Mouse (Mus musculus) hindbrain, embryonic 14.5 days (tissue): ENCODE measurements around the gene Nadk2. TPM values are rescaled to one million over a fixed set of nuclear protein-coding genes. Genes with fewer than 3 reads are reported as not detected.
A peak's percentile ranks its signal among the peaks of the same experiment; 100 is the strongest.

Experiments
- ATAC-seq: fragments of 200-750 bp; cut with Nextera tagmentation; 2 replicates; pipeline ENCODE4 v1.8.0; 2017; ENCODE audit warnings: moderate number of reproducible peaks, mild to moderate bottlenecking, moderate TSS enrichment, moderate library complexity; ENCODE audit not compliant: low FRiP score
- DNase-seq: peaks from one replicate; pipeline ENCODE4 v3.0.0-alpha.2; 2015; ENCODE audit warnings: low spot score
- H3K27ac ChIP-seq: fragments of 300-500 bp; sonication (generic); 2 replicates; pipeline ENCODE4 v1.5.1; 2014; ENCODE audit warnings: mild to moderate bottlenecking, moderate library complexity
- H3K27me3 ChIP-seq: fragments of 300-500 bp; sonication (generic); 2 replicates; pipeline ENCODE4 v1.6.1; 2014; ENCODE audit warnings: mild to moderate bottlenecking, low read length, mixed read lengths; ENCODE audit not compliant: control insufficient read depth, insufficient read depth
- H3K36me3 ChIP-seq: fragments of 300-500 bp; sonication (generic); replicated peaks from 2 replicates; pipeline ENCODE4 v1.6.1; 2014; ENCODE audit not compliant: control insufficient read depth, insufficient read depth
- H3K4me1 ChIP-seq: fragments of 300-500 bp; sonication (generic); replicated peaks from 2 replicates; pipeline ENCODE4 v1.6.1; 2014; ENCODE audit warnings: antibody characterized with exemption, low read length, mixed read lengths; ENCODE audit not compliant: control insufficient read depth, insufficient read depth
- H3K4me2 ChIP-seq: fragments of 300-500 bp; sonication (generic); replicated peaks from 2 replicates; pipeline ENCODE4 v1.6.1; 2014; ENCODE audit warnings: mild to moderate bottlenecking, moderate library complexity
- H3K4me3 ChIP-seq: fragments of 300-500 bp; sonication (generic); replicated peaks from 2 replicates; pipeline ENCODE4 v1.5.1; 2014; ENCODE audit warnings: mild to moderate bottlenecking, low read length
- H3K9ac ChIP-seq: fragments of 300-500 bp; sonication (generic); 2 replicates; pipeline ENCODE4 v1.6.1; 2014
- H3K9me3 ChIP-seq: fragments of 300-500 bp; sonication (generic); 2 replicates; pipeline ENCODE4 v1.6.1; 2016; ENCODE audit warnings: low read length; ENCODE audit not compliant: control insufficient read depth
- WGBS: fragments of 180-500 bp; shearing (Covaris S2); extraction: QIAGEN DNeasy Blood & Tissue Kit; methylation state at CpG from one replicate; pipeline ENCODE4 v1.1.7; 2014; 5-methylcytosine and 5-hydroxymethylcytosine counted together
- polyA plus RNA-seq: library from polyadenylated mRNA; unstranded; fragments of >200 nt; fragmentation: Nextera tagmentation; extraction: Ambion mirVana; gene quantifications from 2 replicates; pipeline ENCODE4 v1.2.1, GENCODE M21; 2014

Nadk2 gene
- polyA plus RNA-seq, result 37.8 and 38.4 TPM in 2 replicates

- ATAC-seq (peak; percentile 99), DNase-seq (peak; percentile 96)
- Histone ChIP-seq H3K4me3 (peak within 1 kb of the TSS; percentile 83), H3K27ac (peak within 1 kb of the TSS; percentile 88), H3K9me3 (no peaks in the 10 kb centered on the region), H3K4me1 (peaks cover 26% of the 10 kb centered on the region), H3K36me3 (no peaks in the 10 kb centered on the region), H3K27me3 (no peaks in the 10 kb centered on the region), H3K9ac (peak within 1 kb of the TSS; percentile 79), H3K4me2 (peak within 1 kb of the TSS; percentile 61)
- WGBS, result under 1% methylated on average over 45 of the region's 54 CpGs
Observed at GRCm38 (mm10) chr15:9070912-9071555, at the start of gene Nadk2. Gene Nadk2 (plus strand): TSS chr15:9071260.

DNA sequence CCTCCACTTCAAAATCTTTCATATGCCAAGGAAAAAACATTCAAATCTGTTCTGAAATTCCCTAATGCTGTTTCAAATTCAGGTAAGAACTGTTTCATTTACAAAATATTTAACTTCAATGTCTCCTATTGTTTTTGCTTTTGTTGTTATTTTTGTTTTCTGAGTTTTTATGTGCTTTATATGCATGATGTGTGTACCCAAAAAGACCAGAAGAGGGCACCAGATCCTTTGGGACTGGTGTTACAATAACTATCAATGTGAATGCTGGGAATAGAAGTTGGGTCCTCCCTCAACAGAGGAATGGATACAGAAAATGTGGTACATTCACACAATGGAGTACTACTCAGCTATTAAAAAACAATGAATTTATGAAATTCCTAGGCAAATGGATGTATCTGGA is 15.4 kb upstream of the Nadk2 start:
- H3K27me3 ChIP-seq, result no peaks in the 10 kb centered on the region
- no peak for ATAC-seq
- no peaks in the 10 kb centered on the region for H3K9me3 ChIP-seq
- DNase-seq, result no peak
- H3K4me2 ChIP-seq, result no peak overlapping the region
- no peaks in the 10 kb centered on the region for H3K36me3 ChIP-seq
- no peaks in the 10 kb centered on the region for H3K4me1 ChIP-seq
- no peak overlapping the region for H3K4me3 ChIP-seq
- no peak overlapping the region for H3K27ac ChIP-seq
- H3K9ac ChIP-seq, result no peak overlapping the region

GRCm38 (mm10) chr15:9059856-9060255 is 11.2 kb upstream of the Nadk2 start:
- H3K27ac ChIP-seq, result no peak overlapping the region
- no peak for ATAC-seq
- no peaks in the 10 kb centered on the region for H3K9me3 ChIP-seq
- WGBS, result 88% methylated on average over 2 of the region's 2 CpGs
- no peak for DNase-seq
- no peak overlapping the region for H3K9ac ChIP-seq
- H3K4me1 ChIP-seq, result no peaks in the 10 kb centered on the region
- H3K4me2 ChIP-seq, result no peak overlapping the region
- no peak overlapping the region for H3K4me3 ChIP-seq
- no peaks in the 10 kb centered on the region for H3K27me3 ChIP-seq
- H3K36me3 ChIP-seq, result no peaks in the 10 kb centered on the region

DNA sequence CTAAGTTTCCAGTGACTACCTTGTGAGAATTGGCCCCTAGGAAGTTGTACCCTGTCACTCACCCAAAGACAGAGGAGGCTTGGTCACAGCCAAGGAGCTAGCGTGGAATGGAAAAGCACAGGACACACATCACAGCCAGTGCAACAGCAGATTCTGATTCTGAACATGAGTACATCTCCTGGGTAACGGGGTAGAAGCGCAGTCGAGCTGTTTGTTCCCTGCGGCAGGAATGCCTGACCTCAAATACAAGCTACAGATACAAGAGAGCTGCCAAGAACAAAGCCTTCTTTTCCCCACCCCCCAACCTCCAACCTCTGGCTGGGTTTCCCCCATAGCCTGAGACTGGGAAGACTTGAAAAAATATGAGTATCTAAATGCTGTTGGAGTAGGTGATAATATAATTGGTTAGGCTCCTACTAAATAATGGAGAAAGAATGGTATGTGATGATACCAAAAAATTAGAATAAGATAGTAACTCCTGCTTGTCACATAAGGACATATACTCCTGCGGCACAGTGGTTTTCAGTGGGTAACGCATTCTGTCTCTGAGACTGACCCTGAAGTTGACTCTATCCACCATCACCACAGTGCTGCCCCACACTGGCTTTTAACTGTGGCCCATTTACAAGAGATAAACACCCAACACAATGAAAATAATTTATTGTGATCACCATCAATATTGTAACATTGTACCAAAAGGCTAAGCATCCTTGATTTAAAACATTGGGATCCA is 9.7 kb upstream of the Nadk2 start:
- no peaks in the 10 kb centered on the region for H3K36me3 ChIP-seq
- 30% methylated on average over 7 of the region's 7 CpGs for WGBS
- H3K4me2 ChIP-seq, result no peak overlapping the region
- no peak overlapping the region for H3K9ac ChIP-seq
- H3K4me1 ChIP-seq, result no peaks in the 10 kb centered on the region
- H3K27me3 ChIP-seq, result no peaks in the 10 kb centered on the region
- H3K4me3 ChIP-seq, result no peak overlapping the region
- H3K9me3 ChIP-seq, result no peaks in the 10 kb centered on the region
- peak; percentile 91 for ATAC-seq
- DNase-seq, result no peak
- no peak overlapping the region for H3K27ac ChIP-seq

GRCm38 (mm10) chr15:9068881-9069280 is 2.2 kb upstream of the Nadk2 start:
- Histone ChIP-seq H3K36me3 (no peaks in the 10 kb centered on the region), H3K4me3 (no peak overlapping the region), H3K4me1 (peaks cover 20% of the 10 kb centered on the region), H3K9ac (no peak overlapping the region), H3K27ac (no peak overlapping the region), H3K9me3 (no peaks in the 10 kb centered on the region), H3K4me2 (no peak overlapping the region), H3K27me3 (no peaks in the 10 kb centered on the region)
- DNase-seq, result no peak
- ATAC-seq, result no peak
- WGBS, result 92% methylated on average over 4 of the region's 4 CpGs

GRCm38 (mm10) chr15:9070353-9070752 is 707 bp upstream of the Nadk2 start:
- Histone ChIP-seq H3K4me3 (peak overlapping the region; percentile 83), H3K4me2 (peak overlapping the region; percentile 61), H3K4me1 (peaks cover 26% of the 10 kb centered on the region), H3K36me3 (no peaks in the 10 kb centered on the region), H3K9ac (peak overlapping the region; percentile 79), H3K27ac (peak overlapping the region; percentile 27; the same call in 1 of the 2 replicates), H3K9me3 (no peaks in the 10 kb centered on the region), H3K27me3 (no peaks in the 10 kb centered on the region)
- DNase-seq (no peak), ATAC-seq (no peak)
- WGBS, result 1% methylated on average over 3 of the region's 3 CpGs

DNA sequence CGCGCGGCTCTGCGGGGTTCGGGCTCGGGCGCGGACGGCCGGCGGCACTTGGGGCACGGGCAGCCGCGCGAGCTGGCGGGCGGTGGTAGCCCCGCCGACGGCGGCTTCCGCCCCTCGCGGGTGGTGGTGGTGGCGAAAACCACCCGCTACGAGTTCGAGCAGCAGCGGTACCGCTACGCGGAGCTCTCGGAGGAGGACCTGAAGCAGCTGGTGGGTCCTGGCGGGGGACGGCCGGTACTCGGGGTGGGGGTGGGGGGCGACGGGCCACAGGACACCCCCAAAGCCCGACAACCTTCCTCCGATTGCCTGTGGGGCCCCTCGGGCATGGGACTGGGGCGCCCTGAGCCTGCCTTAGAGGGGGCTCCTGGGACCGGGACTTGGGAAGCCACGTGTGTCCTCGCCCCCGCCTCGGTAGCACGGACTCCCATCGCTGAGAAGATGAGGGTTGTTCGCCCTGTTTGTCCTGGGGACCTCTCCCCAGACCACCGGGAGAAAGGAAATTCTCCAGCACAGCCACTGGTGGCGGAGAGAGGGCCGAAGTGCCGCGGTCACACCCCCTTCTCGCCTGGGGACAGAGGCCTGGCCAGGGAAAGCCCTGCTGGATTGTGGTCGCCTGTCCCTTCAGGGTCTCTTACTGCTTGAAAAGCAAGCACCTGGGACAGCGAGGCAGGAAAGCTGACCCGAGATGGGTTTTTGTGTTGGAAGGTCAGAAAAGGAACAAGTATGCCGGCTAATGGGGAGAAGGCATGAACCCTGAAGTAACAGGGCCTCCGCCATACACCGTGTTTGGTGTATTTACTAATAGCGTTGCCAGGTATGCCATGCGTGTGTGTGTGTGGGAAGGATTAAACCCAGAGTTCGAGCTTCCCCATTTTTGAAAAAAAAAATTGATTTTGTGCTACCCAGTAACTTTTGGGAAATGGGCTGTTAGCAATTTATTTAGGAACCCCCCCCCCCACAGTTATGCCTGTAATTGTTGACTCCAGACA is 790 bp downstream of the Nadk2 start:
- under 1% methylated on average over 60 of the region's 66 CpGs for WGBS
- peak; percentile 61 for ATAC-seq
- peak overlapping the region; percentile 88 for H3K27ac ChIP-seq

GRCm38 (mm10) chr15:9072630-9073029 is 1.6 kb downstream of the Nadk2 start:
- DNase-seq, result no peak
- Histone ChIP-seq H3K4me3 (peak overlapping the region; percentile 83), H3K4me2 (peak overlapping the region; percentile 61), H3K9me3 (no peaks in the 10 kb centered on the region), H3K27ac (peak overlapping the region; percentile 88; the same call in 1 of the 2 replicates), H3K36me3 (no peaks in the 10 kb centered on the region), H3K9ac (peak overlapping the region; percentile 79), H3K4me1 (peaks cover 26% of the 10 kb centered on the region), H3K27me3 (no peaks in the 10 kb centered on the region)
- ATAC-seq, result no peak
- 42% methylated on average over 5 of the region's 5 CpGs for WGBS

More for the DNA sequence above, 790 bp downstream of the Nadk2 start:
- H3K36me3 ChIP-seq, result no peaks in the 10 kb centered on the region
- no peaks in the 10 kb centered on the region for H3K27me3 ChIP-seq
- peak overlapping the region; percentile 61 for H3K4me2 ChIP-seq
- H3K4me1 ChIP-seq, result peaks cover 26% of the 10 kb centered on the region
- DNase-seq, result peak; percentile 52
- no peaks in the 10 kb centered on the region for H3K9me3 ChIP-seq
- peak overlapping the region; percentile 79 for H3K9ac ChIP-seq
- H3K4me3 ChIP-seq, result peak overlapping the region; percentile 83
